Mouse (Mus musculus) cerebellum, postnatal 10 days (tissue): ENCODE results near the gene Gjc2.

Experiments
- DNase-seq, 2 experiments: peaks; one replicate each; pipeline ENCODE4 v3.0.0; 2021; ENCODE audit warnings: mixed read lengths in 2 of 2

Gjc2 gene

GRCm38 (mm10) chr11:59159558-59159957 lies 23.5 kb downstream of the Gjc2 start:
- DNase-seq: no peak

- DNase-seq: no peak
These were observed 23.9 kb downstream of the Gjc2 start for GRCm38 (mm10) chr11:59159099-59159498.

- DNase-seq: peak in 1 of 2 experiments; percentile 33
These were observed 27.1 kb downstream of the Gjc2 start for GRCm38 (mm10) chr11:59155900-59156299.

GRCm38 (mm10) chr11:59154220-59154619 lies 28.8 kb downstream of the Gjc2 start:
- no peak for DNase-seq

- DNase-seq: no peak
These were observed 31.3 kb downstream of the Gjc2 start for GRCm38 (mm10) chr11:59151729-59152128.

GRCm38 (mm10) chr11:59149302-59149701 lies 33.7 kb downstream of the Gjc2 start:
- no peak for DNase-seq

GRCm38 (mm10) chr11:59142962-59143361 lies 40.1 kb downstream of the Gjc2 start:
- DNase-seq: no peak

- no peak for DNase-seq
These were observed 41.1 kb downstream of the Gjc2 start for GRCm38 (mm10) chr11:59141772-59142370.

GRCm38 (mm10) chr11:59138537-59139486 lies 44.2 kb downstream of the Gjc2 start:
- no peak for DNase-seq

- DNase-seq: no peak
These were observed 45.9 kb downstream of the Gjc2 start for GRCm38 (mm10) chr11:59136994-59137706.

- peak; percentile 25 to 32 for DNase-seq
These were observed 47.0 kb downstream of the Gjc2 start, which contains the start of gene Obscn for GRCm38 (mm10) chr11:59135904-59136452. Gene Obscn, minus strand, starts transcription at chr11:59136402.

- peak; percentile 26 to 29 for DNase-seq
These were observed 47.8 kb downstream of the Gjc2 start for GRCm38 (mm10) chr11:59135051-59135820.

- DNase-seq: peak; percentile 40 to 46
These were observed 48.5 kb downstream of the Gjc2 start for GRCm38 (mm10) chr11:59134373-59134997.

GRCm38 (mm10) chr11:59132065-59132464 lies 50.9 kb downstream of the Gjc2 start:
- no peak for DNase-seq

GRCm38 (mm10) chr11:59131348-59131919 lies 51.6 kb downstream of the Gjc2 start:
- DNase-seq: no peak

- DNase-seq: peak; percentile 79
These were observed 52.2 kb downstream of the Gjc2 start for GRCm38 (mm10) chr11:59130782-59131181.
